Mouse (Mus musculus) liver, embryonic 12.5 days (tissue): ENCODE measurements at regions not wholly inside any gene's neighbourhood (a gene's known extent, or its start where the extent isn't known, plus 50 kb on each side); places are given as distances from the start of the nearest gene placed in this dataset.

Experiments used
- ATAC-seq: fragments of 200-750 bp; cut with Nextera tagmentation; 2 replicates; pipeline ENCODE4 v1.8.0; 2017; ENCODE audit warnings: moderate number of reproducible peaks, mild to moderate bottlenecking, moderate library complexity
- H3K27ac ChIP-seq: fragments of 300-500 bp; sonication (generic); 2 replicates; pipeline ENCODE4 v1.5.1; 2016; ENCODE audit warnings: mild to moderate bottlenecking
- H3K27me3 ChIP-seq: fragments of 300-500 bp; sonication (generic); replicated peaks from 2 replicates; pipeline ENCODE4 v1.6.1; 2016; ENCODE audit warnings: mild to moderate bottlenecking, moderate library complexity
- H3K36me3 ChIP-seq: fragments of 300-500 bp; sonication (generic); 2 replicates; pipeline ENCODE4 v1.6.1; 2016; ENCODE audit warnings: mild to moderate bottlenecking, moderate library complexity
- H3K4me1 ChIP-seq: fragments of 300-500 bp; sonication (generic); 2 replicates; pipeline ENCODE4 v1.6.1; 2016
- H3K4me2 ChIP-seq: fragments of 300-500 bp; sonication (generic); 2 replicates; pipeline ENCODE4 v1.6.1; 2016; ENCODE audit warnings: mild to moderate bottlenecking, moderate library complexity
- H3K4me3 ChIP-seq: fragments of 300-500 bp; sonication (generic); 2 replicates; pipeline ENCODE4 v1.5.1; 2016; ENCODE audit warnings: mild to moderate bottlenecking, moderate library complexity
- H3K9ac ChIP-seq: fragments of 300-500 bp; sonication (generic); 2 replicates; pipeline ENCODE4 v1.6.1; 2016; ENCODE audit warnings: mild to moderate bottlenecking, moderate library complexity
- H3K9me3 ChIP-seq: fragments of 300-500 bp; sonication (generic); replicated peaks from 2 replicates; pipeline ENCODE4 v1.6.1; 2016; ENCODE audit warnings: mild to moderate bottlenecking, moderate library complexity
- WGBS: fragments of 180-500 bp; shearing (Covaris S2); methylation state at CpG from one replicate; pipeline ENCODE4 v1.1.7; 2016; ENCODE audit not compliant: insufficient replicate concordance; 5-methylcytosine and 5-hydroxymethylcytosine counted together

DNA sequence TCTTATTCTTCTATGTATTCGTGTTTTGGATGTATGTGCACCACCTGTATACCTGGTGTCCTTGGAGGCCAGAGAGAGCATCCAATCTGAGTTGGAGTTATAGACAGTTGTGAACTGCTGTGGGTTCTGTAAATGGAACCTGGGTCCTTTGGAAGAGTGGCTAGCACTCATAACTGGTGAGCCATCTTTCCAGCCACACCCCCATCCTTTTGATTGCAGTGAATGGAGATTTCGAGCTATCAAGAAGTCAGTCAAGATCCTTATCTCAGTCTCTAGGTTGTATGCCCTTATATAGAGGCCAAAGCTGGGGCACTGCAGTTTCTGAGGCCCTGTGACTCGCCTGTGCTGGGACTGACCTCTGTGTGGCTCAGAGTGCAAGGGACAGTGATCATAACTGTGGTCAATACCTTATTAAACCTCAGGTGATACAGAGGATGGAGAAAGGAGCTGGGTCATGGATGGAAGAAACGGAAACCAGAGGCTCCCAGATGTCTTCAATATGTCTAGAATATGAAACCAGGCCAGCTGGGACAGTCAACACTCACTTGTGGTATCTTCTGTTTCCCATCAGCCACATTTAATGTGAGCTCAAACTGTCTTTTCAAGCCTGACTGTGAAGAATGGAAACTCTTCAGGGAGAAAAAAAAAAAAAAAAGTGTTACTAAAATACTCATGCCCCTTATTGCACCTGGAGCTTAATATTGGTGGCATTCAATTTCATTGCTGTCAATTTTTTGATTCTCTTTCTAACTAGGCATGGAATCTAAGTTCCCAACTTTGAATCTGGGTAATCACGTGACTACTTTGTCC, 86.2 kb upstream of the Cpm start:
- no peak overlapping the region for H3K4me2 ChIP-seq
- no peaks in the 10 kb centered on the region for H3K36me3 ChIP-seq
- no peak for ATAC-seq
- no peak overlapping the region for H3K9ac ChIP-seq
- no peaks in the 10 kb centered on the region for H3K4me1 ChIP-seq
- no peak overlapping the region for H3K27ac ChIP-seq
- no peaks in the 10 kb centered on the region for H3K9me3 ChIP-seq
- WGBS, result 51% methylated on average over 5 of the region's 5 CpGs
- no peaks in the 10 kb centered on the region for H3K27me3 ChIP-seq
- H3K4me3 ChIP-seq, result no peak overlapping the region

GRCm38 (mm10) chr10:117542351-117542750, 86.9 kb upstream of the Cpm start:
- WGBS, result 62% methylated on average over 5 of the region's 5 CpGs
- no peaks in the 10 kb centered on the region for H3K4me1 ChIP-seq
- H3K9me3 ChIP-seq, result no peaks in the 10 kb centered on the region
- no peak overlapping the region for H3K27ac ChIP-seq
- no peak overlapping the region for H3K9ac ChIP-seq
- no peak overlapping the region for H3K4me3 ChIP-seq
- H3K36me3 ChIP-seq, result no peaks in the 10 kb centered on the region
- ATAC-seq, result no peak
- no peaks in the 10 kb centered on the region for H3K27me3 ChIP-seq
- H3K4me2 ChIP-seq, result no peak overlapping the region

- Histone ChIP-seq H3K9me3 (no peaks in the 10 kb centered on the region), H3K27ac (no peak overlapping the region), H3K36me3 (no peaks in the 10 kb centered on the region), H3K27me3 (no peaks in the 10 kb centered on the region), H3K4me3 (no peak overlapping the region), H3K9ac (no peak overlapping the region), H3K4me2 (no peak overlapping the region), H3K4me1 (no peaks in the 10 kb centered on the region)
- no peak for ATAC-seq
- 55% methylated on average over 2 of the region's 2 CpGs for WGBS
Observed at GRCm38 (mm10) chr10:117541487-117541886, 87.8 kb upstream of the Cpm start.

DNA sequence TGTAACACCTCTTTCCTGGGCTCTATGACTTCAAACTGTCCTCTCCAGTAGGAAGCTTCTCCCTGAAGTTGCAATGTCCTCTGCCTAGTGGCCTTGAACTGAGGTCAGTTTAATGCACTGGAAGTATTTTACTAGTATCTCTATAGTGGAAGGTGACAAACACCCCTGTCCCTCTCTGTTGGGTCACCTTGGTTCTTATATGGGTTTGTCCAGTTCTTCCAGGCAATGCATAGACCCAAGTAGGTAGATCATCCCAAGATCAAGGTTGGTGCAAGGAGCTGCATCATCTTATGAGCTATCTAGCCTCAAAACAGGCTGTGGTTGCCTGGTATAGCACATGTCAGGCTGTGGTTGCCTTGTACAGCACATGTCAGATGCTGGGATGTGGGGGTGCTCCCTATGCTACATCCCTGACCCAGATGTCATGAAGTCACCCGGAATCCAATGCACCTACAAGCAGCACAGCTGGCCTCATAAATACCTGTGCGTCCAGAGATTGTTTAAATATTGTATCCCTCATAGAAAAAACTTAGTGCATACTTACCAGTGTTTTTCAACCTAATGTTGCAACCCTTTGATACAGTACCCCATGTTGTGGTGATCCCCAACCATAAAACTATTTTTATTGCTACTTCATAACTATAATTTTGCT, 88.4 kb upstream of the Cpm start:
- H3K4me1 ChIP-seq, result no peaks in the 10 kb centered on the region
- no peaks in the 10 kb centered on the region for H3K27me3 ChIP-seq
- no peak overlapping the region for H3K27ac ChIP-seq
- no peaks in the 10 kb centered on the region for H3K36me3 ChIP-seq
- no peak overlapping the region for H3K4me2 ChIP-seq
- no peak overlapping the region for H3K9ac ChIP-seq
- no peak for ATAC-seq
- WGBS, result 48% methylated on average over 2 of the region's 2 CpGs
- no peak overlapping the region for H3K4me3 ChIP-seq
- H3K9me3 ChIP-seq, result no peaks in the 10 kb centered on the region

DNA sequence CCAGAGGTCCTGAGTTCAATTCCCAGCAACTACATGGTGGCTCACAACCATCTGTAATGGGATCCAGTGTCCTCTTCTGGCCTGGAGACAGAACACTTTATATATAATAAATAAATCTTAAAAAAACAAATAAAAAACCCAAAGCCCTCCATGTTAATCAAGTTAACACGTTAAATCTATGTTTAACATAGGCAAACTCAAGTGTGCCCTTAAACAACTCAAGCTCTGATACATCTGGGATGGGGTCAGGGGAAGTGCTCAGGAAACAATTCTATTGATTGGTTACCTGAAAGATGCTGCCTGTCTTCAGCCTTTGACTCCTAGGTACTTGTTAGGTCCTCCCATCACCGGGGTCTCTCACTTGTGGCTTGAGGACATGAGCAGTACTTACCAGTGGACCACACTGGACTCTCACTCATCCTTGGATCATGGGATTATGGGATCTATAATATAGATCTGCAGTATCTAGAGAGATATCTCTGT, 89.1 kb upstream of the Cpm start:
- Histone ChIP-seq H3K27me3 (no peaks in the 10 kb centered on the region), H3K4me3 (no peak overlapping the region), H3K4me1 (no peaks in the 10 kb centered on the region), H3K9me3 (no peaks in the 10 kb centered on the region), H3K36me3 (no peaks in the 10 kb centered on the region), H3K4me2 (no peak overlapping the region), H3K9ac (no peak overlapping the region), H3K27ac (no peak overlapping the region)
- 76% methylated on average over 2 of the region's 2 CpGs for WGBS
- no peak for ATAC-seq

- WGBS, result 44% methylated on average over 1 of the region's 1 CpGs
- no peak for ATAC-seq
- no peaks in the 10 kb centered on the region for H3K9me3 ChIP-seq
Observed at GRCm38 (mm10) chr10:117539532-117539931, 89.8 kb upstream of the Cpm start.

DNA sequence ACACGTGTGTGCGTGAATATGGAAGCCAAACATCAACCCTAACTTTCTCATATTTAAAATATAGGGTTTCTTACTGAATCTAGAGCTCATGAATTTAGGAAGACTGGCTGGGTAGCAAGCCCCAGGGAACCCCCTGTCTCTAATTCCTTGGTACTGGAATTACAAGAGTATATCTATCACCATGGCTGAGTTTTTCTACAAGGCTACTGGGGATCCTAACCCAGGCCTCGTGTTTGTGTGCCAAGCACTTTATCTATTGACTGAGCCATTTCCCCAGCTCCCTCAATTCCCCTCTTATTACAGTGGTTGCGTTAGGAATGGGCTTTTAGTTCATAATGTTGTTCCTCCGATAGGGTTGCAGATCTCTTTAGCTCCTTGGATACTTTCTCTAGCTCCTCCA, 90.6 kb upstream of the Cpm start:
- WGBS, result 62% methylated on average over 5 of the region's 5 CpGs
- H3K9me3 ChIP-seq, result no peaks in the 10 kb centered on the region
- ATAC-seq, result no peak
- H3K27ac ChIP-seq, result no peak overlapping the region
- no peaks in the 10 kb centered on the region for H3K27me3 ChIP-seq
- no peaks in the 10 kb centered on the region for H3K36me3 ChIP-seq
- no peaks in the 10 kb centered on the region for H3K4me1 ChIP-seq
- H3K9ac ChIP-seq, result no peak overlapping the region
- H3K4me3 ChIP-seq, result no peak overlapping the region
- H3K4me2 ChIP-seq, result no peak overlapping the region

More at GRCm38 (mm10) chr10:117539532-117539931, 89.8 kb upstream of the Cpm start:
- no peaks in the 10 kb centered on the region for H3K4me1 ChIP-seq
- H3K36me3 ChIP-seq, result no peaks in the 10 kb centered on the region
- no peak overlapping the region for H3K4me2 ChIP-seq
- no peak overlapping the region for H3K27ac ChIP-seq
- H3K4me3 ChIP-seq, result no peak overlapping the region
- no peak overlapping the region for H3K9ac ChIP-seq
- no peaks in the 10 kb centered on the region for H3K27me3 ChIP-seq

DNA sequence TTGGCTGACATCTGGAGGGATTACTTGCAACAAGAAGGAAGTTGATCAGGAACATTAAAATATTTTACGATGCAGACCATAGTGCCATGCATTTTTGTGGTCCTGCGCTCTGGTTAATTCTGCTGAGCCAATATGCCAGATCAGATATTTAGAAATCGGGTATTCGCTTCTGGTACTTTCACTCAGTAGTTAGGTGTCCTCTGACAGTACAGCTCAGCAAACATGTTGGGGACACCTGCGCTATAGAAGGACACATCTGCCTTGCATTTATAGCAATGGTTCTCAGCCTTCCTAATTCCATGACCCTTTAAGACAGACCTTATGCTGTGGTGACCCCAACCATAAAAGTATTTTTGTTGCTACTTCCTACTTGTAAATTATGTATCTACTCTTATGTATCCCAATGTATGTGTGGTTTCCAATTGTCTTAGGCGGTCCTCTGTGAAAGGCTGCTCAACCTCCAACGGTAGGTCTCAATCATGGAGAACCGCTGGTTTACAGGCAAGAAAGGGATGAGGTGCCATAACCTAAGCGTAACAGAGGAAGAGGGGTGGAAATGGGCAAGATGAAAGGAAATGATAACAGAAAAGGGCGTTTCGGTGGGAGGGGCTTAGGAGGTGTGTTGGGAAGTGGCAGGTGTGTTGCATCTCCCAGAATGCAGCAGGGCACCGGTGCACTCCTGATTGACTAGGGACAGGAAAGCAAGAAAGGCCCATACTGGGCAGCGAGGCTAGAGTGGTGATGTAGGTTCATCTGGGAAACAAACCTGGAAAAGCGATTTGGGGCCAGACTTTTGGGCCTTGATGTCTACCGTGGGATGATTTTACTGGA, 92.3 kb upstream of the Cpm start:
- H3K27me3 ChIP-seq, result no peaks in the 10 kb centered on the region
- no peak overlapping the region for H3K4me2 ChIP-seq
- no peak for ATAC-seq

DNA sequence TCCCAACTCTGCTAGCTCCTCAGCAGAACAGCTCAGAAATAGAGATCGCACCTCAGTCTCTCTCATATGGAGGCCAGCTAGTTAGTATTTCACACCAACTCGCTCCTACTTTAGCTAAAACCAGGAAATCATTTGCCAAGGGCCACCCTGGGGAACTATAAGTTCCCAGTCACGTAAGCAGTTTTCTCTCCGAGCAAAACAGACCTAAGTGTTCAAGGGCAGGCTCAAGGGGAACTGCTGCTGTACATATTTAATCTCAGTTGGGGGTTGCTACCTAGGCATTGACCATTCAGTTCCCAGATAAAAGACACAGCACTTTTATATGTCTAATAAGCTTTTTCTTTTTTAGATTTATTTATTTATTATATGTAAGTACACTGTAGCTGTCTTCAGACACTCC, 93.5 kb upstream of the Cpm start:
- Histone ChIP-seq H3K4me3 (no peak overlapping the region), H3K27ac (no peak overlapping the region), H3K36me3 (no peaks in the 10 kb centered on the region), H3K27me3 (no peaks in the 10 kb centered on the region), H3K4me1 (no peaks in the 10 kb centered on the region), H3K4me2 (no peak overlapping the region), H3K9ac (no peak overlapping the region), H3K9me3 (no peaks in the 10 kb centered on the region)
- ATAC-seq, result no peak
- WGBS, result 65% methylated on average over 4 of the region's 4 CpGs

More for the DNA sequence above, 92.3 kb upstream of the Cpm start:
- Histone ChIP-seq H3K4me3 (no peak overlapping the region), H3K36me3 (no peaks in the 10 kb centered on the region), H3K9me3 (no peaks in the 10 kb centered on the region), H3K4me1 (no peaks in the 10 kb centered on the region), H3K9ac (no peak overlapping the region), H3K27ac (no peak overlapping the region)
- WGBS, result 77% methylated on average over 15 of the region's 15 CpGs

DNA sequence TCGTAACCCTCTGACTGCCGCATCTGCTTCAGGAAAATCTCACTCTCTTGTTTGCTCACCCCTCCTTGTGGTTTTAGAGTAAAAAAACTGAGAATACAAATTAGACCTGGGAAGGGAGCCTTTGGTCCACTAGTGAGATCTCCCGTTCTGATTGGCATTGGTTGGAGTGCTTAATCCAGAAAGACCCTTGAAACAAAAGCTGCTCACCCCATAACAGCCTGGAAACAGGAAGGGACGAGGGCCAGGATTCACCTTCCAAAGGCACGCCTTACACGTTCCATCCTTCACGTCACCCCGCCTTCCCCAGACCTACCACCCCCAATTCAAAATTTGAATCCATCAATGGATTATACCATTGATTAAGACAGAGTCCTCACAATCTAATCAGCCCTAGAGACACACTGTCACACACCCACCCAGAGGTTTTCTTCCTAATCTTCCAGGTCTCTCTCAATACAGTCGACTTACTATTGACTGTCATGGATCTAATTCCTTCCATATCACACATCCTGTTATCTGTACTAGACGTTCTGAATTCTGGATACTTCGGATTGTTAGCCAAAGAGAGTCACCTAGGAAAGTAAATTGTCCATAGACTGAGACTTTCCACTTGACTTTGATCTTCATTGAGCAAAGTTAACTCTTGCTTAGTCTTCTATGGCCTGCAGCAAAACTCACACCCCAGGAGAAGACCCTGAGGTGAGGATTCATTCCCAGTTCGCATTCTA, 94.1 kb upstream of the Cpm start:
- WGBS, result 69% methylated on average over 12 of the region's 12 CpGs
- Histone ChIP-seq H3K4me1 (no peaks in the 10 kb centered on the region), H3K27ac (no peak overlapping the region), H3K27me3 (no peaks in the 10 kb centered on the region), H3K9me3 (no peaks in the 10 kb centered on the region), H3K4me2 (no peak overlapping the region), H3K9ac (no peak overlapping the region), H3K36me3 (no peaks in the 10 kb centered on the region), H3K4me3 (no peak overlapping the region)
- no peak for ATAC-seq

DNA sequence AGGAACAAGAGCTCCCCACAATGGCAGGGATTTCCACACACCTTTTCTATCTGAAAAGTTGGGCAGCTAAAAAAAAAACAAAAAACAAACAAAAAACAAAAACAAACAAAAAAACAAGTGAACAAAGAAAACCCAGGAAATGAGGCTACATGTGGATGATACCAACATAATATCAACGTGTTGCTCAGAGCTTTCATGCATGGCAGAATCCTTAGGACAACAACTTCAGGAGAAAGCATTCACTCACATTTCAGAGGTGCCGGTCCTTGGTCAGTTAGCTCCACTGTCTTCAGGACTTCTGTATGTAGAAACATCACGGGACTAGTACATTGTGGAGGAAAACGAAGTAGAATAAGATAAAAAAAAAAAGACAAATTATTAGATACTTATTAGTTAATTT, 94.8 kb upstream of the Cpm start:
- ATAC-seq, result no peak
- no peak overlapping the region for H3K9ac ChIP-seq
- H3K36me3 ChIP-seq, result no peaks in the 10 kb centered on the region
- H3K27ac ChIP-seq, result no peak overlapping the region
- H3K27me3 ChIP-seq, result no peaks in the 10 kb centered on the region
- WGBS, result 63% methylated on average over 4 of the region's 4 CpGs
- no peaks in the 10 kb centered on the region for H3K9me3 ChIP-seq
- no peaks in the 10 kb centered on the region for H3K4me1 ChIP-seq
- H3K4me3 ChIP-seq, result no peak overlapping the region
- no peak overlapping the region for H3K4me2 ChIP-seq
